Mouse (Mus musculus) erythroblast, embryonic 14.5 days (primary cell): ENCODE results near the gene Psmd11. TPM values are rescaled to one million over a fixed set of nuclear protein-coding genes. Genes with fewer than 3 reads are reported as not detected.

Experiments
- H3K27me3 ChIP-seq: 2 replicates; pipeline ENCODE4 v1.6.1; 2012; ENCODE audit warnings: inconsistent platforms; ENCODE audit not compliant: control insufficient read depth
- H3K36me3 ChIP-seq: 2 replicates; pipeline ENCODE4 v1.6.1; 2012; ENCODE audit warnings: mild to moderate bottlenecking, inconsistent platforms; ENCODE audit not compliant: control insufficient read depth
- H3K4me1 ChIP-seq: 2 replicates; pipeline ENCODE4 v1.6.1; 2012; ENCODE audit warnings: inconsistent platforms; ENCODE audit not compliant: control insufficient read depth
- H3K4me3 ChIP-seq: replicated peaks from 2 replicates; pipeline ENCODE3; 2012; ENCODE audit warnings: moderate library complexity, mild to moderate bottlenecking, inconsistent platforms
- H3K9me3 ChIP-seq: 2 replicates; pipeline ENCODE4 v1.6.1; 2012; ENCODE audit warnings: low read length, inconsistent platforms, mixed read lengths; ENCODE audit not compliant: control insufficient read depth
- GATA1 ChIP-seq: IDR thresholded peaks from 2 replicates; pipeline ENCODE4 v1.6.1; 2012; ENCODE audit warnings: low read length, inconsistent platforms, mixed read lengths
- TAL1 ChIP-seq: IDR thresholded peaks from 3 replicates; pipeline ENCODE4 v1.6.1; 2012; ENCODE audit warnings: low read length, inconsistent platforms, mixed read lengths
- polyA plus RNA-seq: library from polyadenylated mRNA; stranded (reverse); fragments of >175 nt; gene quantifications from 2 replicates; pipeline ENCODE4 v1.2.3, GENCODE M21; 2012

Gene Psmd11
- polyA plus RNA-seq, 1 experiment: 5.0 TPM

- Histone ChIP-seq H3K4me1 (no peaks in the 10 kb centered on the region), H3K4me3 (no peak overlapping the region), H3K27me3 (no peaks in the 10 kb centered on the region; the same call in 1 of the 2 replicates), H3K9me3 (no peaks in the 10 kb centered on the region), H3K36me3 (no peaks in the 10 kb centered on the region)
- TF ChIP-seq GATA1: no peak
These were observed 56.7 kb downstream of the Psmd11 start for GRCm38 (mm10) chr11:80485120-80485551.

- Histone ChIP-seq H3K27me3 (no peaks in the 10 kb centered on the region; the same call in none of the 2 replicates), H3K36me3 (no peaks in the 10 kb centered on the region), H3K9me3 (no peaks in the 10 kb centered on the region), H3K4me1 (no peaks in the 10 kb centered on the region), H3K4me3 (no peak overlapping the region)
- TF ChIP-seq GATA1 (no peak), TAL1 (no peak)
These were observed 57.3 kb downstream of the Psmd11 start for GRCm38 (mm10) chr11:80485622-80486206.

- H3K4me3 ChIP-seq: no peak overlapping the region
- no peaks in the 10 kb centered on the region for H3K9me3 ChIP-seq
- TF ChIP-seq GATA1 (no peak), TAL1 (no peak)
- no peaks in the 10 kb centered on the region for H3K36me3 ChIP-seq
- H3K4me1 ChIP-seq: no peaks in the 10 kb centered on the region
- H3K27me3 ChIP-seq: no peaks in the 10 kb centered on the region; the same call in none of the 2 replicates
These were observed 59.6 kb downstream of the Psmd11 start for GRCm38 (mm10) chr11:80487904-80488587.

GRCm38 (mm10) chr11:80489172-80489881, 60.9 kb downstream of the Psmd11 start:
- Histone ChIP-seq H3K4me1 (no peaks in the 10 kb centered on the region), H3K36me3 (no peaks in the 10 kb centered on the region), H3K4me3 (no peak overlapping the region), H3K27me3 (no peaks in the 10 kb centered on the region; the same call in none of the 2 replicates), H3K9me3 (no peaks in the 10 kb centered on the region)
- TF ChIP-seq TAL1 (no peak), GATA1 (no peak)

- H3K36me3 ChIP-seq: no peaks in the 10 kb centered on the region
- no peaks in the 10 kb centered on the region for H3K4me1 ChIP-seq
- H3K27me3 ChIP-seq: no peaks in the 10 kb centered on the region; the same call in none of the 2 replicates
- no peak for TF ChIP-seq GATA1
- no peak for TF ChIP-seq TAL1
- H3K9me3 ChIP-seq: no peaks in the 10 kb centered on the region
- no peak overlapping the region for H3K4me3 ChIP-seq
These were observed 61.4 kb downstream of the Psmd11 start for GRCm38 (mm10) chr11:80489882-80490196.

- Histone ChIP-seq H3K9me3 (no peaks in the 10 kb centered on the region), H3K36me3 (no peaks in the 10 kb centered on the region), H3K27me3 (no peaks in the 10 kb centered on the region; the same call in none of the 2 replicates), H3K4me1 (no peaks in the 10 kb centered on the region), H3K4me3 (no peak overlapping the region)
- TF ChIP-seq GATA1 (no peak), TAL1 (no peak)
These were observed 62.4 kb downstream of the Psmd11 start for GRCm38 (mm10) chr11:80490831-80491230.

- Histone ChIP-seq H3K4me3 (no peak overlapping the region), H3K9me3 (no peaks in the 10 kb centered on the region), H3K27me3 (no peaks in the 10 kb centered on the region; the same call in none of the 2 replicates), H3K4me1 (no peaks in the 10 kb centered on the region), H3K36me3 (no peaks in the 10 kb centered on the region)
- TF ChIP-seq TAL1 (no peak), GATA1 (no peak)
These were observed 64.8 kb downstream of the Psmd11 start for GRCm38 (mm10) chr11:80493186-80493585.

- H3K4me1 ChIP-seq: no peaks in the 10 kb centered on the region
- no peak overlapping the region for H3K4me3 ChIP-seq
- no peaks in the 10 kb centered on the region for H3K36me3 ChIP-seq
- H3K27me3 ChIP-seq: no peaks in the 10 kb centered on the region; the same call in 1 of the 2 replicates
- H3K9me3 ChIP-seq: no peaks in the 10 kb centered on the region
- no peak for TF ChIP-seq TAL1
- no peak for TF ChIP-seq GATA1
These were observed 66.4 kb downstream of the Psmd11 start for GRCm38 (mm10) chr11:80494852-80495251.

GRCm38 (mm10) chr11:80495972-80496371, 67.6 kb downstream of the Psmd11 start:
- no peaks in the 10 kb centered on the region for H3K36me3 ChIP-seq
- no peaks in the 10 kb centered on the region; the same call in 1 of the 2 replicates for H3K27me3 ChIP-seq
- H3K4me1 ChIP-seq: no peaks in the 10 kb centered on the region
- H3K9me3 ChIP-seq: no peaks in the 10 kb centered on the region
- no peak for TF ChIP-seq TAL1
- TF ChIP-seq GATA1: no peak
- no peak overlapping the region for H3K4me3 ChIP-seq
